Mouse (Mus musculus) cerebellum, adult 11 months (tissue): ENCODE data around the gene Six5.

Source experiments
- DNase-seq: peaks from one replicate; pipeline ENCODE4 v3.0.0; 2022

Gene Six5

DNA sequence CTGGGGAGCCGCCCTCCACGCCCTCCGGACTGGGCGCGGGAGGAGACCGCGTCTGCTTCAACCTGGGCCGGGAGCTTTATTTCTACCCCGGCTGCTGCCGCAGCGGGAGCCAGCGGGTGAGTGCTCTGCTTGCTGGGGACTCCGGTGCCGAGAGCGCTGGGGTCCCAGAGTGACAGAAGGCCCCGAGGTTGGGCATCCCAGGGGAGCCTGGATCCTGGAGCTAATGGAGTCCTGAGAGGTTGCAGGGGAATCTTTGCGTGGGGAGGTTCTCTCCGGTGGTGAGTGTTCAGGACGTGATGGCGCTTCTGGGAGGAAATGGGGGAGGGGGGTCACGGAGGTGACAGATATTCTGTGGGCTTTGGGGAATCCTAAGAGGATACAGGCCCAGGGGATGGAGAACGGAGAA is 17.8 kb upstream of the Six5 start:
- no peak for DNase-seq

DNA sequence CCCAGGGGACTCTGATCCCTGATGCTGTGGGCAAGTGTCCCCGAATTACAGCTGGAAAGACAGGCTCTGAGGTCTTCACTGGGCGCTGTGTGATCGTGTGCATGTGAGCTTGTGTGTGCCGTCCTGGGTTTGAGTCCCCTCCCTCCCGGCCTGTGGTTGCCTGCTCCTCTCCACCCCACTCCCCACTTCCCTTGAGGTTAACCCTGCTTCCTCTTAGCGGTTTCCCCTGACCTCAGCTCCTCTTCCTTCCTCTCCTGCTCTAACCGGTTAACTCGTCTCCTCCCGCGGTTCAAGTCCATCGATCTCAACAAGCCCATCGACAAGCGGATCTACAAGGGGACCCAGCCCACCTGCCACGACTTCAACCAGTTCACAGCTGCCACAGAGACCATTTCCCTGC is 16.6 kb upstream of the Six5 start:
- no peak for DNase-seq

DNA sequence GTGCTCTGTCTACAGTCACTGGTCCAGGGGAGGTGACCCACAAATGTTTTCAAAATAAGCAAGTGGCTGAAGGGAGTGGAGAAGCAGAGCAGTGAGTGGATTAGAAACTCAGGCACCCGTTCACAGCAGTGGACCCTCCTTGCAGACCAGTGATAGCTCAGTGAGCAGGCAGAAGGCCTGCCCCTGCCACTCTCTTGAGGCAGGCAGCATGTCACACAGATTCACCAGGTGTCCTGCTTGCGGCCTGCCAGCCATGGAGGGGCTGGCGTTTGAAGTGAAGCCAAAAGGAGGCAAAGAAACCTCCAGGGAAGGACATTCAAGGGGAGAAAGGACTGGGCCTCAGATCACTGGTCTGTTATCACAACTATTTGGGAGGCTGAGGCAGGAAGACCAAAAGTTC is 15.7 kb upstream of the Six5 start:
- DNase-seq, result no peak

DNA sequence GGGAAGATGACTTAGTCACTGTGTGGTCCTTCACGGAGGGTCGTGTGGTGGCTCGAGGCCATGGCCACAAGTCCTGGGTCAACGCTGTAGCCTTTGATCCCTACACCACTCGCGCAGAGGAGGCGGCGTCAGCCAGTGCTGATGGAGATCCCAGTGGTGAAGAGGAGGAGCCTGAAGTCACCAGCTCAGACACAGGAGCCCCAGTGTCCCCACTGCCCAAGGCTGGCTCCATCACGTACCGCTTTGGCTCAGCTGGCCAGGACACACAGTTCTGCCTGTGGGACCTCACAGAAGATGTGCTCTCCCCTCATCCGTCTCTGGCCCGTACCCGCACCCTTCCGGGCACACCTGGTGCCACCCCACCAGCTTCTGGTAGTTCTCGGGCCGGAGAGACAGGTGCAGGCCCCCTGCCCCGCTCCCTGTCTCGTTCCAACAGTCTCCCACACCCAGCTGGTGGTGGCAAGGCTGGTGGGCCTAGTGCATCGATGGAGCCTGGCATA is 13.9 kb upstream of the Six5 start:
- no peak for DNase-seq

DNA sequence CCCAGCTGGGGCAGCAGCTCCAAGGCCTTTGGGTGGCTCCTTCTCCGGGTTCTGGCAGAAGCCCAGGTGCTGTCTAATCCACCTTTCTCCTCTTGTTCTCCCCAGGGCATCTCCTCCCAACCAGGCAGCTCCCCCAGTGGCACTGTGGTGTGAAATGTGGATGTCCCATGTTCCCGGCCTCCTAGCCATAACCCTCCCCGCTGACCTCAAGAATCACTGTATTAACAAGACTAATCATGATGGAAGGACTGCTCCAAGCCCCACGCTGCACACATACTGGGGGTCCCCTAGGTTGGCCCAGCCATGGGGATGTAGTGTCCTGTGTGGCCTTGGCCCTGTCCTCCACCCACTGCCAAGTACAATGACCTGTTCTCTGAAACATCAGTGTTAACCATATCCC is 12.2 kb upstream of the Six5 start:
- DNase-seq, result no peak

DNA sequence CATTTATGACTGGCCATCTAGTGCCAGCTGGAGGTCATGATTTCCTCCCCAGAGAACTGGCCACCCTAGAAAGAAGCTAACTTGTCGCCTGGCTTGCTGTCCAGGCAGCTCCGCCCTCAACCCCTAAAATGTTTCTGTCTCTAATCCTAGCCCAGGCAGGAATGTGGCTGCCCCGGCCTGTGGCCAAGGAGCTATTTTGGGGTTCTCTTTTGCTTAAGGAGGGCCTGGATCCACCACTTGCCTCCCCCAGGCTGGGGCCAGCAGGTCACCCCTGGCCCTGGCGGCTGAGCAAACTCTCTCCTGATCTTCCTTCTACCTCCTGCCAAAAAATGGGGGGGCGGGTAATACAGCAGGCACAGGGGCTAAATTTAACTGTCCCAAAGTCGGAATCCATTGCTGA is 11.3 kb upstream of the Six5 start:
- DNase-seq, result no peak

DNA sequence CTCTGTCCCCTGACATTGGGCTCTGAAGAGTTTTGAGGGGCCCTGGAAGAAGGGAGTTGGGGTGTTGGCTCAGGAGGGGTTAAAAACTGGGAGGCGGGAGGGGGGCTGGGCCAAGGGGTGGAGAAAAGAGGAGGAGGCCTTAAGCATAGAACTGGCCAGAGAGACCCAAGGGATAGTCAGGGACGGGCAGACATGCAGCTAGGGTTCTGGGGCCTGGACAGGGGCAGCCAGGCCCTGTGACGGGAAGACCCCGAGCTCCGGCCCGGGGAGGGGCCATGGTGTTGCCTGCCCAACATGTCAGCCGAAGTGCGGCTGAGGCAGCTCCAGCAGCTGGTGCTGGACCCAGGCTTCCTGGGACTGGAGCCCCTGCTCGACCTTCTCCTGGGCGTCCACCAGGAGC is 10.7 kb upstream of the Six5 start, which contains the start of gene Dmpk:
TSS of gene Dmpk (plus strand) at position 149 of the 400 bp plus-strand sequence.
- no peak for DNase-seq

DNA sequence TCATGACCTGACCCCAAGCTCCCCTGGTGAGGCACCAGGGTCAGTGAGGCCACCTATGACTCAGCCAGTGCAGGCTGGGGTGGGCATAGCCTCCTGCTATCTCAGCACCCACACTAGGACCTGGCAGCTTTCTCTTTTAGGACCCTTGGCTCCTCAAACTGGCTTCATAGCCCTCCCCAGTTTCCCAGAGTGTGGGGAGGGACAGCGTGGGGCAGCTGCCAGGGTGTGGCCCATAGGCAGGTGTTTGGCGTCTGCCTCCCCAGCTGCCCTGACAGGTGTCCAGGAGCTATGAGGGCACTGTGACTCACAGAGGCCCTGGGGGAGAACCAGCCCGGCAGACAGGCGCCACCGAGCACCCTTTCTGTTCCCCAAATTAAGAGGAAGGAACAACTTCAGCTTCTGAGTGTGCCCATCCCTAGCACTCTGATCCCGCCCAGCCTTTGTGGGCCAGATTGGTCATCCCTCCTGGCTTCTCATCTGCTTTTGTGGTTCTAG is 10.1 kb upstream of the Six5 start:
- no peak for DNase-seq

DNA sequence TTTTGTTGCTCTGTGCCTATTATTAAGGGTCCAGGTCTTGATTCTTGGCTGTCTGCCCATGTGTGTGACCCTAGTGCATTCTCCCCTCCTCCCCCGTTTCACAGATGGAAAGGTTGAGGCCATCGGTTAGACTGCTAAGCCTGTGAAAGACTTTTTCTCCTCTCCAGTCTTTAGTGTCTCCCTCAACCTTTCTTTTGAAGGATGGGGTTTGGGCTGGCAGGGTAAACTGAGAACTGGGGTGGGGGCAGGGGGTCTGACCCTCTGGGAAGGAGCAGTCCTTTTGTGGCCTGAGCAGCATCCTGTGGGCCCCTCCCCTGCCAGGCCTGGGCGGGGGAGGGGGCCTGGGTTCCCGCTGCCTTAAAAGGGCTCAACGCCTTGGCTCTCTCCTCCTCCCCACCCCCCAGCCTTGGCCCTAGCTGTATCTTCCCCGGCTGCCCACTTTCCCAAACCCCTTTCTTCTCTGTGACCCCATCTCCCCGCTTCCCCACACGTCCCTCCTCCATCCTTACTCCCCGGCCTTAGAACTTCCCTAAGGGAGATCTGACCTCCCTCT is 9.4 kb upstream of the Six5 start:
- DNase-seq, result no peak

DNA sequence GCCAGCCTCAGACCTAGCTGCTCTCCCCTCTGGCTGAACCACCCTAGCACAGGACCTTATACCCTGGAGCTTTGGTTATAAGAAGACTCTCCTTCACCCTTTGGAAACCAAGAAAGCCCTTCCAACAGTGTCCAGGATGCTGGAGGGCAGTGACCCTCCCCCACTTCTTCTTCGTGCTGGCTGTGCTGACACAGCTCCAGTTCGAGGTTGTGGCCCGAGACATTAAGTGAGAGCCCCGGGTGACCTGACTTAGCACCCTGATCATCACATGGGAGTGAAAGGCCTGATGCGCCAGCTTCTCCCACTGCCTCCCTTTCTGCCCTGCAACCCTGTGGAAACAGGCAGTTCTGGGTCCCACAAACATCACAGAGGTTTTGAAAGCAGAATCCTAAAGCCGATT is 8.9 kb upstream of the Six5 start:
- no peak for DNase-seq

DNA sequence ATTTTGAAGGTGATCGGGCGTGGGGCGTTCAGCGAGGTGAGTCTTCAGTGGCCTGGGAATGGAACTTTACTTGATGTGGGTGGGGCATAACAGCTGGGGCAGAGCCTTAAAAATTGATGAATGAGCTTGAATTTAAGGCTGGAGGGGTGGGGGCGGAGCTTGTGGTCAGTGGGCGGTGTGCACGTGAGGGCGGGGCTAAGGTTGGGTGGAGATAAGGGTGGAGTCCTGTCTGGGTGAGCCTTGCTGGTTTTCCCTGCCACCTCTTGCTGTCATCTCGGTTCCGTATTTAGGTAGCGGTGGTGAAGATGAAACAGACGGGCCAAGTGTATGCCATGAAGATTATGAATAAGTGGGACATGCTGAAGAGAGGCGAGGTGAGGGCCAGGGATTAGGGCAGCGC is 8.4 kb upstream of the Six5 start:
- no peak for DNase-seq

DNA sequence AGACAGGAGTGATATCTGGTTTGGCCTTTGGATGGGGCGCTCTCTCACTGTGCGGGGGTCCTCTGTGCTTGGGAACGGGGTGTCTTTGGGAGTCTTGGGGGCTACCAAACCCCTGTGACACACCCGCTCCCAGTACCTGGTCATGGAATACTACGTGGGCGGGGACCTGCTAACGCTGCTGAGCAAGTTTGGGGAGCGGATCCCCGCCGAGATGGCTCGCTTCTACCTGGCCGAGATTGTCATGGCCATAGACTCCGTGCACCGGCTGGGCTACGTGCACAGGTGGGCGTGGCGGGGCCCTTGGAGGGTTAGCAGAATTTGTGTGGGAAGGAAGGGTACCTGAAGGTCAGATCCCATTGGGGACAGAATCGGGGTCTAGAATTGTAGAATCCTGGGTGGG is 7.6 kb upstream of the Six5 start:
- DNase-seq, result no peak

DNA sequence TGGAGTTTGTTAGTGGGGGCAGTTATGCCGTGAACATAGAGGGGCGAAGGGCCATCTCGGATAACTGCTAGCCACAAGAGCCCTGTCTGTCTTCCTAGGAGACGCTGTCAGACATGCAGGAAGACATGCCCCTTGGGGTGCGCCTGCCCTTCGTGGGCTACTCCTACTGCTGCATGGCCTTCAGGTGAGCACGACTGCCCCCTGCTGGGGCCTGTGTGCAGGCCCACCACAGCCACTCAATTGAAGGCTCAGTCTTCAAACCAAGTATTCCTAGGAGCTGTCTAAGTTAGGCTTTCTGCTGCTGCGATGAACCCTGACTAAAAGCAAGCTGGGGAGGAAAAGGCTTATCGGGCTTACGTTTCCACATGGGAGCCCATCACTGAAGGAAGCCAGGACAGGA is 5.6 kb upstream of the Six5 start:
- no peak for DNase-seq

DNA sequence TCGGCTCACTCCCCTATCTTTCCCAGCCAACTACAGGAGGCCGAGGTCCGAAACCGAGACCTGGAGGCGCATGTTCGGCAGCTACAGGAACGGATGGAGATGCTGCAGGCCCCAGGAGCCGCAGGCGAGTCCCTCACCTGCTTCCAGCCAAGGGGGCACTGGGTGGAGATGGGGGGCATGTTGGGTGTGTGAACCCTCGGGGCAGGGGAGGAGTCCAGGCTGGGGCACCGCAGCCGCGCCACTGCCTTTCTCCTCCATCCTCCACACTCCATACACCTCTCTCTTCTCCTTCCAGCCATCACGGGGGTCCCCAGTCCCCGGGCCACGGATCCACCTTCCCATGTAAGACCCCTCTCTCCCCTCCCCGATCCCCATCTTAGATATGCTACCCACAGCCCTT is 2.5 kb upstream of the Six5 start:
- no peak for DNase-seq

DNA sequence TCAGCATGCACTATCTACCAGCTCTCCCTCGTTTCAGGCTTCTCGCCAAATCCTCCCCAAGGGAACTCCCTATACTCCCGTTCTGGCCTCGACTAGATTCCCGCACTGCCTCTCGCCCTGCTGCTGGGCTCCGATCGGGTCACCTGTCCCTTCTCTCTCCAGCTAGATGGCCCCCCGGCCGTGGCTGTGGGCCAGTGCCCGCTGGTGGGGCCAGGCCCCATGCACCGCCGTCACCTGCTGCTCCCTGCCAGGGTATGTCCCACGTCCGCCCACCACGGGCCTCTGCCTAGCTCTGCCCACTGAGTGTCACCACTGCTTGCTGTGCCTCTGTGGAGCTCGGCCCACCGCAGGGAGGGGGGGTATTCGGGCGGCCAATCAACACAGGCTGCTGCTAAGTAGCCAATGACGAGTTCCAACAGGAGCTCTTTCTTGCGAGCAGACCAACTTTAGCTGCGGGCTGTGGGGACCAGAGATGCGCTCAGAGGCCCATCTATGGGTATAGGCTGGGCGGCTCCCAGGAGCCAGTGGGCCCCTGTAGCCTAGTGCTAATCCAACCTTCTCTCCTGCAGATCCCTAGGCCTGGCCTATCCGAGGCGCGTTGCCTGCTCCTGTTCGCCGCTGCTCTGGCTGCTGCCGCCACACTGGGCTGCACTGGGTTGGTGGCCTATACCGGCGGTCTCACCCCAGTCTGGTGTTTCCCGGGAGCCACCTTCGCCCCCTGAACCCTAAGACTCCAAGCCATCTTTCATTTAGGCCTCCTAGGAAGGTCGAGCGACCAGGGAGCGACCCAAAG is 1.8 kb upstream of the Six5 start:
- no peak for DNase-seq

DNA sequence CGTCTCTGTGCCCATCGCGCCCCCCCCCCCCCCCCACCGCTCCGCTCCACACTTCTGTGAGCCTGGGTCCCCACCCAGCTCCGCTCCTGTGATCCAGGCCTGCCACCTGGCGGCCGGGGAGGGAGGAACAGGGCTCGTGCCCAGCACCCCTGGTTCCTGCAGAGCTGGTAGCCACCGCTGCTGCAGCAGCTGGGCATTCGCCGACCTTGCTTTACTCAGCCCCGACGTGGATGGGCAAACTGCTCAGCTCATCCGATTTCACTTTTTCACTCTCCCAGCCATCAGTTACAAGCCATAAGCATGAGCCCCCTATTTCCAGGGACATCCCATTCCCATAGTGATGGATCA is 1.2 kb upstream of the Six5 start:
- DNase-seq, result no peak

DNA sequence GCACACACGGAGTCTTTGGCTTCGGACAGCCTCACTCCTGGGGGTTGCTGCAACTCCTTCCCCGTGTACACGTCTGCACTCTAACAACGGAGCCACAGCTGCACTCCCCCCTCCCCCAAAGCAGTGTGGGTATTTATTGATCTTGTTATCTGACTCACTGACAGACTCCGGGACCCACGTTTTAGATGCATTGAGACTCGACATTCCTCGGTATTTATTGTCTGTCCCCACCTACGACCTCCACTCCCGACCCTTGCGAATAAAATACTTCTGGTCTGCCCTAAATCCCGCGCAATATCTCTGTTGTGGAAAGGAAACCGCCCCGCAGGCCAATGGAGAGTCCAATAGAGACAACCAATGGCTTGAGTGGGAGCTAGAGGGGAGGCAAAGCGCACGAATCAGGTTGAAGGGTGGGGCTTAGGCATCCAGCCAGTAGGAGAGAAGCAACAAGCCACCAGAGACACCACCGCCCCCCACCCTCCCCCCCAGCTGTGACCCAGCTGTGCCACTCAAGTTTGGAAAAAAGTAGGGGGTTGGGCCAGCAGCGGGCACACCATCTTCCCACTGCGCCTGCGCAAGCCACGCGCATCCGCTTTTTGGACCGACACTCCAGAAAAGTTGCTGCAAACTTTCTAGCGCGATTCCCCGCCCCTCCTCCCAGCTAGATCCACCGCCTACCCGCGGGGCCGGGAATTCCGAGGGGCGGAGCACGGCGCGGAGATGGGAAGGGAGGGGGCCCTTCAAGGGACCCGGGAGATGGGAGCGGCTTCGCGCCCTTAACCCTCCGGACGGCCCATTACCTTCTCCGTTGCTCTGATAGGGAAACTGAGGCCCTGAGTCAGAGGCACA is 633 bp upstream of the Six5 start:
- DNase-seq, result no peak

DNA sequence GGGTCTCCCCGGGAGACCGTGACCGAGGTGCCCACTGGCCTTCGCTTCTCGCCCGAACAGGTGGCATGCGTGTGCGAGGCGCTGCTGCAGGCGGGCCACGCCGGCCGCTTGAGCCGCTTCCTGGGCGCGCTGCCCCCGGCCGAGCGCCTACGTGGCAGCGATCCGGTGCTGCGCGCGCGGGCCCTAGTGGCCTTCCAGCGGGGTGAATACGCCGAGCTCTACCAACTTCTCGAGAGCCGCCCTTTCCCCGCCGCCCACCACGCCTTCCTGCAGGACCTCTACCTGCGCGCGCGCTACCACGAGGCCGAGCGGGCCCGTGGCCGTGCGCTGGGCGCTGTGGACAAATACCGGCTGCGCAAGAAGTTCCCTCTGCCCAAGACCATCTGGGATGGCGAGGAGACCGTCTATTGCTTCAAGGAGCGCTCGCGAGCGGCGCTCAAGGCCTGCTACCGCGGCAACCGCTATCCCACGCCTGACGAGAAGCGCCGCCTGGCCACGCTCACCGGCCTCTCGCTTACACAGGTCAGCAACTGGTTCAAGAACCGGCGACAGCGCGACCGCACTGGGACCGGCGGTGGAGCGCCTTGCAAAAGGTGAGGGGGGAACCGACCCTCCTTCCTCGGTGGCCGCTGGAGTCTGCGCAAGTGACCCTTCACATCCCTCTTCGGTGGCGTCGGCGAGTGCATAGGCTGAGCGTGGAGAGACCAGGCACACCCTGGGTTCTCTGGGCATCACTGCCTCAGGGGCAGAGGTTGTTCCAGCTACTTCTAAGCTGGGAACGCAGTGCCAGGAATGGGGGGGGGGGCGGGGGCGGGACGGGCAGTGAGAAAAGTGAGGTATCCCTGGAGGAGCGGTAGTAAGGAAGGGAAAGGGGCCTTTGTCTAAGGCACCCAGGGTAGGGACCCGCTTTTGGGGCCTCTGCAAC is 694 bp downstream of the Six5 start:
- DNase-seq, result no peak

DNA sequence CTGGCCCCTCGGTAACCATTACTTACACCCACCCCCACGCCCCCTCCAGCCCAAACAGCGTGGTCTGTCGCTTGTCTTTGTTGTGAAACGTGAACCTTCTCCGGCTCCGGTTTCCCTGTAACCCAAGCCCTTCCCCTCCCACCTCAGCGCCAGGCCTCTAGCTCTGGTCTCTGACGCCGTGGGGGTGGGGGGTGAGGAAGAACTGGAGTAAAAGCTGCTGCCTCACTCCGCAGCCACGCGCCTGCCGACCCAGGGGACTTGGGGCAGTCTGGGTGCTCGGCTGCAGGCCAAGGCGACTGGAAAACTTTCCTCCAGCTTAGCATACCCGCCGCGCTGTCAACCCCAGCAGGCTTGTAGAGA is 1.3 kb downstream of the Six5 start:
- no peak for DNase-seq

DNA sequence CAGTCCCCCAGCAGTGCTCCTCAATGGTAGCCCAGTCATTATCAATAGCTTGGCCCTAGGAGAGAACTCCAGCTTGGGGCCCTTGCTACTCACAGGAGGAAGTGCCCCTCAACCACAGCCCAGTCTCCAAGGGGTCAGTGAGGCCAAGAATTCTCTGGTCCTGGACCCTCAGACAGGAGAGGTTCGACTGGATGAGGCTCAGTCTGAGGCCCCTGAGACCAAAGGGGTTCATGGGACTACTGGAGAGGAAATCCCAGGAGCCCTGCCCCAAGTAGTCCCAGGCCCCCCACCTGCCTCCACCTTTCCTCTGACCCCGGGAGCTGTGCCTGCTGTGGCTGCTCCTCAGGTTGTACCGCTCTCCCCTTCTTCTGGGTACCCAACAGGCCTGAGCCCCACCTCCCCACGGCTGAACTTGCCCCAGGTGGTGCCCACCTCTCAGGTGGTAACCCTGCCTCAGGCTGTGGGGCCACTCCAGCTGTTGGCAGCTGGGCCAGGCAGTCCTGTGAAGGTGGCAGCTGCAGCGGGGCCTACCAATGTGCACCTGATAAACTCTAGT is 2.1 kb downstream of the Six5 start:
- no peak for DNase-seq

DNA sequence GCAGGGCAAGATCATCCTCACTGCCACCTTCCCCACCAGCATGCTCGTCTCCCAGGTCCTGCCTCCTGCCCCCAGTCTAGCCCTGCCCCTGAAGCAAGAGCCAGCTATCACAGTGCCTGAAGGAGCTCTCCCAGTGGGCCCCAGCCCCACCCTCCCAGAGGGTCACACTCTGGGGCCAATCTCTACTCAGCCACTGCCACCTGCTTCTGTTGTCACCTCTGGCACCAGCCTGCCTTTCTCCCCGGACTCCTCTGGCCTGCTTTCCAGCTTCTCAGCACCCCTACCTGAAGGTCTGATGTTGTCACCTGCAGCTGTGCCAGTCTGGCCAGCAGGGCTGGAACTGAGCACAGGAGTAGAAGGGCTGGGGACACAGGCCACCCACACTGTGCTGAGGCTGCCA is 2.8 kb downstream of the Six5 start:
- DNase-seq, result no peak

DNA sequence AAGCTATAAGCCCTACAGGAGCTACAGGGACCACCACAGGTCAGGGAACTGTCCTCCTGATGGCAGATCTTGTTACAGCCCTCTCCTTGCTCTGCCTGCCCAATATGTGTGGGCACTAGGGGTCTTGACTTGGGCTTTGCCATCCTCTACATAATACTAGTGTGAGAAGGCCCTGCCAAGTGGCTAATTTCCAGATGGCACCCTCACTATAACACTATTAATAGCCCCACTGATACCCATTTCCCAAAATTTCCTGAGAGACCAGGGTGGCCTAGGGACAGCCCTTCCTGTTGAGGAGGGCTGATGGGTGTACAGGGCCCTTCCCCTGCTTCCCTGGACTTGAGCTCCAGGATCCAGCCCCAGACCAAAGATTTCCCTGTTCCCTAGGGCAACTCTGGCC is 3.5 kb downstream of the Six5 start:
- no peak for DNase-seq

DNA sequence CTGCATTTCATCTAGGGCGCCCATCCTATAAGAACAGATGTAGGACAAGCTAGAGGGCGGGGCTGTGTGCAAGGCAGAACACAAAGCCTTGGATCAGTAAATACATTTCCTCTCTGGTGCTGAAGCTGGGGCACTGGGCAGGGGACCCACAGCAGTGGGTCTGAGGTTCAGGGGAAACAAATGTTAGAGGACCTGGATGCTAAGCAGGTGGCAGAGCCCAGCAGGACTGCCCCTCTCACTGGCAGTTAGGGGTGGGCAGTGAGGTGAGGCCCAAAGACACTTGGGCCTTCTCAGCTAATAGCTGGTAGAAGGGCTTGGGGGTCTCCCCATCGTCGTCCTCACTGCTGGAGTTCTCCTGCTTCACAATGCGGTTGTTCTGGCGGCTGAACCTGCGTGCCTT is 4.4 kb downstream of the Six5 start:
- no peak for DNase-seq
